Mouse (Mus musculus): ENCODE data around the gene Pcolce. TPM values are rescaled to one million over a fixed set of nuclear protein-coding genes. Genes with fewer than 3 reads are reported as not detected.
"Not testable (repeated sequence)": the region's sequence is repeated elsewhere in the genome, so short reads cannot be mapped to it uniquely, and the experiment has no call there.

Gene Pcolce
- total and polyA plus RNA-seq, 3 experiments, result 1,014 to 1,846 (median 1,197) TPM

DNA sequence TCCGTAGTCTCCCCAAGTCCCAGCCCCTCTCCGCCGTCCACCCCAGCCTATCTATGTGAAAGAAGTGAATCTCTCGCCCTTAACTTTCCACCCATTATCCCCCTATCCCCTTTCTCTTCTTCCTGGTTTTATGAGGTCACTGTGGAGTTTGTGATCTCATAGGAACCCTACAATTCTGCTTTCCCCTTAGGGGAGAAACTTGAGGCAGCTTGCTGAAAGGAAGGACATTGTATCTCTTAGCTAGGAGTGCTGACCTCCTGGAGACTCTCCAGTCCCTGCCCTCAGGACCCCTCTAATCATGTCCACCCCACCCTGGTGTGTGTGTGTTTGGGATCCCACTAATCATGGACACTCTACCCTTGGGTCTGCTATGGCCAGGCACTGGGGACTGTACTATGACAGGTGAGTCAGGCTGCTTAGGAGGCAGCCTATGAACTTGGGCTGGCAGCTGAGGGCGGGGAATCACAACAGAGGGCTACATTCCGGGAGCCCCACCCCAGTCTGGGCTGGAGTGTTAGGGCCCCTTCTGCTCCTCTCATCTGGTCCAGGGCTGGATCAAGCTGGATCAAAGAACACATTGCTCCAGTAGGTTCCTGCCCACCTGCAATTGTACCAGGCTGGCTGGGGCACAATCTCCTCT, 16.4 kb upstream of the Pcolce start:
- DNase-seq, result no peak

DNA sequence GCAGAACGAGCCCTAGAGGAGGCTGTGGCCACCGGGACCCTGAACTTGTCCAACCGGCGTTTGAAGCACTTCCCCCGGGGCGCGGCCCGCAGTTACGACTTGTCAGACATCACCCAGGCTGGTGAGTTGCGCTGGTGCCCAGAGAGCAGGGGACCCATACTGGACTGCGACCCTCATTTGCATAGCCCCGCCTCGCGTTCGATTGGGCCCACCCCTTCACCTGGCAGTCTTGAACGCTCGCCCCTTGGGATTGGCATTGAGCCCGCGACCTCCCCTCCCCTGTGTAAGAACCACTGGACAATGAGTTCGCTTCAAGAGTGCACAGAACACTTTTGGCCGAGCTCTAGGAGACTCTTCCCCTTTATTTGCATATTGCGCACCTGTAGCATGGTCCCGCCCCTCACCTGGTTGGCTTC, 15.7 kb upstream of the Pcolce start:
- DNase-seq, result no peak

DNA sequence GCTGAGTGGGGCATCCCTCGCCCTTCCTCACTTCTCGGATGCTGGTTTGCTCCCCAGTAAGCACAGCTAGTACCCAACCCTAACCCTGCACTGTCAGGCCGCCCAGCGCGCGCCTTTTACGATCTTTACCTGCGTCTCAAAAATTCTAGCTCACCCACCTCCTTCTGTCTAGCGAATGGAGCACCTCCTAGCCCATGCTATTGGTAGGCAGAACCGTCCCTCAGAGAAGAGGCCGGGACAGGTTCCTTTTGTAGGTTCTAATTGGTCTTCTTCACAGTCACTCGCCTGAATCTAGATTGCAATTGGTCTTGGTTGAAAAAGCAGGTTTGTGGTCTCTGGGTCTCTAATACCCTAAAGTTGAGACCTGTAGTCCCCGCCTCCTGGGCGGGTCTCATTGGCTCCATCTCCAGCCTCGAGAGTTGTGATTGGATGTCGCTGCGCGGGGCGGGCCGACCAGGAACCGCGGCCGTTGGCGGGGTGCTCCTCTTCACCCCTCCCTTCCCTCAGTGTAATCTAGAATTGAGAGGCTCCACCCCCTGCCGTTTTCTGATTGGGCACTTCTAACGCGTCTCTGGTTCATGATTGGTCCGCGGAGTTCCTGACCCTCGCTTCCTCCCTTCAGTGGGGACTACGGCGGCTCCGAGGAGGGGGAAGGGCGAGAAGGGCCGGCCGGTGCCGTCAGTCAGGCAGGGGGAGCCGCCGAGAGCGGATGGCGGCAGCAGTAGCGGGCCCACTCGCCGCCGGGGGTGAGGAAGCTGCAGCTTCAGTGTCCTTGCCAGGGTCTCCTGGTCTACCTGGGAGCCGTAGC, 15.1 kb upstream of the Pcolce start, which contains the start of the genes Fbxo24, Lrch4 and Gm20605:
Gene Fbxo24 (minus strand): TSS at position 505 of the 808 bp plus-strand sequence.
Gene Lrch4 (plus strand): TSS at position 624 of the 808 bp plus-strand sequence.
Gene Gm20605 (plus strand): TSS at position 678 of the 808 bp plus-strand sequence.
- peak; percentile 100 for DNase-seq

GRCm38 (mm10) chr5:137627991-137628390, 14.4 kb upstream of the Pcolce start:
- DNase-seq, result peak; percentile 75

GRCm38 (mm10) chr5:137623937-137624530, 10.4 kb upstream of the Pcolce start:
- no peak for DNase-seq

GRCm38 (mm10) chr5:137615347-137615746, 1.8 kb upstream of the Pcolce start:
- no peak for DNase-seq

GRCm38 (mm10) chr5:137614921-137615320, 1.3 kb upstream of the Pcolce start:
- DNase-seq, result not testable (repeated sequence)

GRCm38 (mm10) chr5:137613076-137613475, 508 bp downstream of the Pcolce start:
- no peak for DNase-seq

DNA sequence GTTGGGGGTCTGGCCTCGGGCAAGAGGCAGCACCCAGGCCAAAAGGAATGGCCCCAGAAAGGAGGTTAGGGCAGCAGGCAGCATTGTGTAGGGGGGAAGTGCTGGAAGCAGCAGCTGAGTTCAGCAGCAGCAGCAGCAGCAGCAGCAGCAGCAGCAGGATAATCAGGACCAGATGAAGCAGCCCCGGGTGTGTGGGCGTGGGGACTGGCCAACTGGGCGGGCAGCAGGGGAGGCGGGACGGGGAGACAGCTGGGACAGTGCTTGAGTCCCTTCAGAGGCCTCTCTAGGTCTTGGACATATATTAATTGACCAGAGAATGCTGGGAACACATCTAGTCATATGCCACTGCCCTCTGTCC, 2.4 kb downstream of the Pcolce start:
- peak; percentile 87 for DNase-seq

GRCm38 (mm10) chr5:137610548-137611244, 2.9 kb downstream of the Pcolce start:
- DNase-seq, result peak; percentile 92

- no peak for DNase-seq
Measured at GRCm38 (mm10) chr5:137610056-137610455, 3.5 kb downstream of the Pcolce start.

- no peak for DNase-seq
Measured at GRCm38 (mm10) chr5:137609292-137609691, 4.3 kb downstream of the Pcolce start.

- no peak for DNase-seq
Measured at GRCm38 (mm10) chr5:137608654-137609190, 4.9 kb downstream of the Pcolce start.

GRCm38 (mm10) chr5:137607860-137608653, 5.5 kb downstream of the Pcolce start:
- peak; percentile 25 for DNase-seq

- DNase-seq, result no peak
Measured at GRCm38 (mm10) chr5:137601365-137601729, 12.2 kb downstream of the Pcolce start.

DNA sequence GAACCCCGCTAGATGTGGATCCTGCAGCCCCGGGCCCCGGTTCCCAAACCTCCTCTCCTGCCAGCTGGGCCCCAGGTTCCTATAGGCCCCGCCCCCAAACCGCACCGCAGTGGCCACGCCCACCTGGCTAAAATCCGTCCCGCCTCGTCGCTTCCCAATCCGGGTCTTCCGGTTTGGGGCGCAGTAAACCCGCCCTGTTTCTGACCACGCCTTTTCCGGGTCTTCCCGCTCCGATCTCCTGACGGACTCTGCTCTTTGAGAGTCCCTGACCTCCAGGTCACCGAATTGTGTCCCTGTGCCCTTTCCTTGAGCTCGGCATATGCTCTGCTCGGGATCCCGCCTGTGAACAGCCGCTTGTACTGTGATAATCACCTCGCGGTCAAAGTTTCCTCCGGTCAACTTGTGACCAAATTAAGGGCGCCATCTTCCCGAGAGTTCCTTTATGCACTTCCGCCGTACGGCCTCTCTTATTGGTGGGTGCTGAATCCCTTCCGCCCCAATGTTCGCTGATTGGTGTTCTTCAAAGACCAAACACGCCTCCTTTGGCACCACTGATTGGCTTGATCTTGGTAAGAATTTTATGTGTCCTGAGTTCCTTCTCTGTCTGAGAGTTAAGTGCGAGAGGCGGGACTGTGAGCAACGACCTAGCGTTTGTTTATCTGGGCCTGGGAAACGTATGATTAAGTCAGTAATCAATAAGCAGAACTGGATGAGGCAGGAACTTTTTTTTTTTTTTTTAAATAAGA, 12.8 kb downstream of the Pcolce start, which contains the start of gene Mospd3:
Gene Mospd3 (minus strand): TSS at position 440 of the 746 bp plus-strand sequence.
- peak; percentile 96 for DNase-seq

GRCm38 (mm10) chr5:137600281-137600618, 13.3 kb downstream of the Pcolce start:
- DNase-seq, result no peak

DNA sequence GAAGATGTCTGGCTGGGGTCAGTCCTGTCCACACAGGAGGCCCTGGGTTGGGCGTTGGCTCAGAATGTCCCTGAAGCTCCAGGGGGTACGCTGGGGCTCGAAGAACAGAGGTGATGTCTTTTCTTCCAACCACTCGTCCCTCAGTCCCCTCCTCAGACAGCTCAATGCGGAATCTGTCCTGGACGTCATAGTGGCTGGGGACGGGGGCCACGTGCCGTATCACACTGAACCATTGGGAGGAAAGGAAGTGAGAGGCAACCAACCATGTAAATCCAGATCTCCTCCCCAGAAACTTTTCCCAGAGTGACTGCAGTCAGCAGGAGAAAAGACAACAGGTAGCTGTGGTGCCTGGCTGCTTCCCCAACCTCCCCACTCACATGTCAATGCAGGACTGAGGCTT, 14.0 kb downstream of the Pcolce start:
- no peak for DNase-seq

GRCm38 (mm10) chr5:137598100-137598826, 15.3 kb downstream of the Pcolce start:
- no peak for DNase-seq

DNA sequence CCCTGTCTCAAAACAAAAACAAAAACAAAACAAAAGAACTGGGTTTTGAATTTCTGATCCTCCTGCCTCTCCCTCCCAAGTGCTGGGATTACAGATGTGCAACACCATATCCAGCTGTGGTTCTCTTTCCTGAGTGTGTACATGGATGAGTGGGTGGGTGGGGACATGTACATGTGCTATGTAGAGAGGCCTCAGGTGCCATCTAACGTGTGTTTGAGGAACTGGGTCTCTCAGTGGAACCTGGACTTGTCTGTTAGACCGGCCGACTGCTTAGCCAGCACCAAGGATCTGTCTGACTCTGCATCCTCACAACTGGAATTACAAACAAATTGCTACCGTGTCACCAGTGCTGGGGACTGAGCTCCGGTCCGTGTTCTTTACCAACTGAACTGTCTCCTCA, 16.0 kb downstream of the Pcolce start:
- no peak for DNase-seq

Data from adrenal gland, adult 2 months (tissue).